Mouse (Mus musculus) macrophage (primary cell): ENCODE results near the gene Lgals1. TPM values are rescaled to one million over a fixed set of nuclear protein-coding genes. Genes with fewer than 3 reads are reported as not detected.

Experiments used
- H3K27ac ChIP-seq: fragments of 350-480 bp; formaldehyde crosslinking; 2 replicates; pipeline ENCODE4 v1.9.0; 2021
- H3K36me3 ChIP-seq: fragments of 350-480 bp; formaldehyde crosslinking; 2 replicates; pipeline ENCODE4 v1.9.0; 2021; ENCODE audit errors: inconsistent target
- H3K4me3 ChIP-seq: fragments of 350-480 bp; formaldehyde crosslinking; 2 replicates; pipeline ENCODE4 v1.9.0; 2021; ENCODE audit errors: inconsistent target
- H3K79me2 ChIP-seq: fragments of 350-480 bp; formaldehyde crosslinking; 2 replicates; pipeline ENCODE4 v1.9.0; 2021; ENCODE audit errors: inconsistent target
- WGBS: methylation state at CpG from one replicate; pipeline ENCODE4 v1.1.7; 2026; ENCODE audit warnings: inconsistent platforms; ENCODE audit not compliant: missing documents; 5-methylcytosine and 5-hydroxymethylcytosine counted together
- polyA plus RNA-seq: library from polyadenylated mRNA; stranded (reverse); fragments of 250-400 nt; gene quantifications from 3 replicates; pipeline ENCODE4 v1.2.4, GENCODE M21; 2018; ENCODE audit warnings: inconsistent platforms

The Lgals1 gene
- polyA plus RNA-seq, 1 experiment from 2014 or later, result 3,114 TPM

GRCm38 (mm10) chr15:78899409-78899739, 27.2 kb upstream of the Lgals1 start, which contains the start of gene Gm49510:
Gene Gm49510 (plus strand): TSS chr15:78899667.
- Histone ChIP-seq H3K79me2 (peaks cover 32% of the 10 kb centered on the region), H3K4me3 (peak within 1 kb of the TSS; percentile 95), H3K27ac (peak within 1 kb of the TSS; percentile 85), H3K36me3 (peaks cover 20% of the 10 kb centered on the region)
- 0% methylated on average over 4 of the region's 20 CpGs for WGBS

DNA sequence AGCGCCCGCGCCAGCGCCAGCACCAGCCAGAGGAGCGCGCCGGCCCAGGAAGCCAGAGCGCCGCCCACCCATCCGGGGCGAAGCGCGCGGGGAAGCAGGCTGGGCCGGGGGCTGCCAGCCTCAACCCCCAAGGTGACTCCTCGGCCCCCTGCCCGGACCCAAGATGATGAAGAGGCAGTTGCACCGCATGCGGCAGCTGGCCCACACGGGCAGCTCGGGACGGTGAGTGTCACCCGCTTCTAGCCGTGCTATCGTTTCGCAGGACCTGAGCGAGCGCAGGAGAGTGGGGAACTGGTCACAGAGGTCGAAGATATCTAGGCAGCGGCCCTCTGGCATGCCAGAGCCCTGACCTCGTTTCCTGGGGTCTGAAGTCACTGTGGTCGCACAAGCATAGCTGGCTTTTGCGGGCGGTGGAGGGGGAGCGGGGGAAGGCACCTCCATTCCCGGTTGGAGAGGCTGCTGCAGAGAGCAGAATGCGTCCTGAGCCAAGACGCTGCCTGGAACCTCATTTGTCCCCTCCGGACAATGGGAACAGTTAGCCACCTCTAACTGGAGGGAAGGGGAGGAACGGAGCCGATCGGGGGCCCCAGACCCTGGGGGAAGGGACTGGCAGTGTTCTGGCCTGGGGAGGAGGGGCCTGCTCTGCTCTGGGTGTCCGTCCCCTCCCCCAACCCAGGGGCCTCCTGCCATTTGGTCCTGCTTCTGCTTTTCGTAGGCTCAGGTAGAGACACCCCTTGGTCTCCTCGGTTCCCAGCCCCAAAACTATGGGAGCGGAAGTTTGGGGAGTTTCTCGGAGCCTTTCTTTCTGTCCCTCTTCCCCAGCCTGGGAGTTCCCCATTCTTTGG, 26.6 kb upstream of the Lgals1 start, which contains the start of gene Sh3bp1:
Sh3bp1 (plus strand) TSS at position 29 of the 845 bp plus-strand sequence.
- H3K36me3 ChIP-seq, result peaks cover 26% of the 10 kb centered on the region
- H3K4me3 ChIP-seq, result peak within 1 kb of the TSS; percentile 95
- H3K27ac ChIP-seq, result peak within 1 kb of the TSS; percentile 85
- WGBS, result under 1% methylated on average over 43 of the region's 47 CpGs
- H3K79me2 ChIP-seq, result peaks cover 32% of the 10 kb centered on the region

- peaks cover 35% of the 10 kb centered on the region for H3K36me3 ChIP-seq
- peak overlapping the region; percentile 85 for H3K27ac ChIP-seq
- WGBS, result 26% methylated on average over 17 of the region's 18 CpGs
- H3K79me2 ChIP-seq, result peaks cover 32% of the 10 kb centered on the region
- H3K4me3 ChIP-seq, result peak overlapping the region; percentile 95
Measured at GRCm38 (mm10) chr15:78900585-78901421, 25.7 kb upstream of the Lgals1 start.

DNA sequence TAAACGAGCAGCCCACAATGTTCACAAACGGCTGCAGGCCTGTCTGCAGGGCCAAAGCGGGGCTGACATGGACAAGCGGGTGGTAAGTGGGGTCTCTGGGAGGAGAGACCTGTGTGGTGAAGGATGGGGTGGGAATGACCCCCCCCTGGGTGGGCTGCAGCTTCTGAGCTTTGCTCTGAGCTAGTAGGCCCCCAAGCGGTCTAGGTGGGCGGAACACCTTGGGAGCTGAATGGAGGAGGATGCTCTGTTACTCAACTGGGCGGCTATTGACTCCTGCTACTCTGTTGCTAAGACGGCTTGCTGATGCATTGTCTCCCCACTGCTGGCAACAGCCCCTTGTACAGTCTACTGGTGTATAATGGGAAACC, 25.1 kb upstream of the Lgals1 start:
- H3K27ac ChIP-seq, result peak overlapping the region; percentile 85; the same call in 1 of the 2 replicates
- H3K79me2 ChIP-seq, result peaks cover 32% of the 10 kb centered on the region
- 86% methylated on average over 8 of the region's 8 CpGs for WGBS
- peak overlapping the region; percentile 95; the same call in 1 of the 2 replicates for H3K4me3 ChIP-seq
- H3K36me3 ChIP-seq, result peaks cover 41% of the 10 kb centered on the region

- H3K36me3 ChIP-seq, result peaks cover 59% of the 10 kb centered on the region
- WGBS, result 18% methylated on average over 2 of the region's 2 CpGs
- H3K79me2 ChIP-seq, result peaks cover 32% of the 10 kb centered on the region
- H3K27ac ChIP-seq, result no peak overlapping the region; the same call in 1 of the 2 replicates
- H3K4me3 ChIP-seq, result peak overlapping the region; percentile 4; the same call in 1 of the 2 replicates
Measured at GRCm38 (mm10) chr15:78903243-78903642, 23.3 kb upstream of the Lgals1 start.

DNA sequence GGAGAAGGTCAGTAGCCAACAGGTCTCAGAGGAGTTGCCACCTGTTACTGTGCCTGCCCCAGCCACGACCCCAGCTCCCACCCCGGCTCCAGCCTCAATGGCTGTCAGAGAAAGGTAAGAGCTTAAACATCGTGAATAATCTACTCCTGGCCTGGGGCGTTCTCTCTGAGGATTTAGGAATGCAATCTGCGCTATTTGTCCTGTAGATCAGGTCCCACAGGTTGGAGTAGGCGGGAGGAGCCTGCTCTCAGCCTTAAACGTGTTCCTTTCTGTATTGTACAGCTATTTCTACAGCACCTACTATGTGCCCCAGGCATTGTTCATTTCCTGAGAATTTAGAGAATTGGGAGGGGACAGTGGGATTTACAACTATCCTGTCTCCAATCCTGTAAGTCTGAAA, 18.1 kb upstream of the Lgals1 start:
- peaks cover 86% of the 10 kb centered on the region for H3K36me3 ChIP-seq
- 92% methylated on average over 7 of the region's 7 CpGs for whole genome bisulfite sequencing
- no peak overlapping the region for H3K4me3 ChIP-seq
- H3K27ac ChIP-seq, result no peak overlapping the region
- H3K79me2 ChIP-seq, result no peaks in the 10 kb centered on the region; the same call in 1 of the 2 replicates

DNA sequence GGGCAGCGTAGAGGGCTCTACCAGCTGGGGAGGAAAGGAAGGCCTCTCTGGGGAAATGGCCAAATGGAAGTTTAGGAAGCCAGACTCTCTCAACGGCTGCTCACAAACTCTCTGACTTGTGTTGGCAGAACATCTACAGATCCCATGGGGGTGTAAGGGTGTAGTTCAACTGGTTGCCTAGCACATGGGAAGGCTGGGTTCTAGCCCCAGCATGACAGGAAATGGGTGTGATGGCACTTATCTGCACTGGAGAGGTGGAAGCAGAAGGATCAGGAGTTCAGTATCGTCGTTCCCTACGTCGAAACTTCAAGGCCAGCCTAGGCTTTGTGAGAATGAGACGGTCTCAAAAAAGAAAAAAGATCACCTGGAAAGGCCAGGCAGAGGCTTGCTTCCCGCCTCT, 17.5 kb upstream of the Lgals1 start:
- Histone ChIP-seq H3K27ac (no peak overlapping the region), H3K79me2 (no peaks in the 10 kb centered on the region; the same call in 1 of the 2 replicates), H3K36me3 (peaks cover 81% of the 10 kb centered on the region), H3K4me3 (no peak overlapping the region)
- 98% methylated on average over 8 of the region's 8 CpGs for WGBS

DNA sequence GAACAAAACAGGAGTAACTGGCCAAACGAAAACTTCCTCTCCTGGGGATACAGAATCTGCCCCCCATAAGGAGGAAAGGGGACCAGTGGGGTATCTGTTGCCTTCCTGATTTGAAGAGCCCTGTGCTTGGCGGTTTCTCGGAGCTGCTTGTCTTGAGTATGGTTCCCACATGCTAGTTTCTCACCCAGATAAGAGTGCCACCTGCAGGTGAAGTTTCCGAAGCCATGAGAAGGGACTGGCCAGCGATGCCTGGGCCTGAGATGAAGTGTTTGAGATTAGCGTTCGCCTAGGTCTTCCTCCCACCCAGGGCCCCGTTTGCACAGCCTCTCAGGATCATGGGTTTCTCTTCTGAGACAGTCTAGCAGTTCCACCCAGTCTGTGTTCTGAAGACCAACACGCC, 14.5 kb upstream of the Lgals1 start:
- WGBS, result 50% methylated on average over 9 of the region's 9 CpGs
- Histone ChIP-seq H3K27ac (no peak overlapping the region), H3K4me3 (no peak overlapping the region), H3K79me2 (no peaks in the 10 kb centered on the region), H3K36me3 (peaks cover 50% of the 10 kb centered on the region)

DNA sequence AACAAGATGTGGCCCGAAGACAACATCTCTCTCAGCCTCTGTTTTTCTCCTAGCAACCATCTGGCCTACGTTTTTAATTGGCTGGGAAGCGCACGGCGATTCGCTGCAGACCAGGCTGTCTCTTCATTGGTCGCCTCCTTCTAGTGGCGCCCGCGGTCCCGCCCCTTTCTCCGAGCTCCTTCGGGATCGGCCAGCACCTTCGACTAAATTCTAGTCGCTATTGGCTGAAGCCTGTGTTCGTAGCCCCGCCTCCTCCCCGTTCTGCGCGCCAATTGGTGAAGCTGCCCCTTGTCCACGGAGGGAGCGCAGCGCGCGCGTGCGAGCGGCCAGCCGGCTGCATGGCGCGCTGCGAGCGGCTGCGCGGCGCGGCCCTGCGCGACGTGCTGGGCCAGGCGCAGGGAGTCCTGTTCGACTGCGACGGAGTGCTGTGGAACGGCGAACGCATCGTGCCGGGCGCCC, 12.9 kb upstream of the Lgals1 start, which contains the start of gene Pdxp:
Pdxp (plus strand) TSS at position 288 of the 459 bp plus-strand sequence.
- Histone ChIP-seq H3K27ac (no peak within 1 kb of the TSS), H3K79me2 (no peaks in the 10 kb centered on the region), H3K4me3 (no peak within 1 kb of the TSS), H3K36me3 (peaks cover 34% of the 10 kb centered on the region)
- WGBS, result 4% methylated on average over 51 of the region's 51 CpGs

DNA sequence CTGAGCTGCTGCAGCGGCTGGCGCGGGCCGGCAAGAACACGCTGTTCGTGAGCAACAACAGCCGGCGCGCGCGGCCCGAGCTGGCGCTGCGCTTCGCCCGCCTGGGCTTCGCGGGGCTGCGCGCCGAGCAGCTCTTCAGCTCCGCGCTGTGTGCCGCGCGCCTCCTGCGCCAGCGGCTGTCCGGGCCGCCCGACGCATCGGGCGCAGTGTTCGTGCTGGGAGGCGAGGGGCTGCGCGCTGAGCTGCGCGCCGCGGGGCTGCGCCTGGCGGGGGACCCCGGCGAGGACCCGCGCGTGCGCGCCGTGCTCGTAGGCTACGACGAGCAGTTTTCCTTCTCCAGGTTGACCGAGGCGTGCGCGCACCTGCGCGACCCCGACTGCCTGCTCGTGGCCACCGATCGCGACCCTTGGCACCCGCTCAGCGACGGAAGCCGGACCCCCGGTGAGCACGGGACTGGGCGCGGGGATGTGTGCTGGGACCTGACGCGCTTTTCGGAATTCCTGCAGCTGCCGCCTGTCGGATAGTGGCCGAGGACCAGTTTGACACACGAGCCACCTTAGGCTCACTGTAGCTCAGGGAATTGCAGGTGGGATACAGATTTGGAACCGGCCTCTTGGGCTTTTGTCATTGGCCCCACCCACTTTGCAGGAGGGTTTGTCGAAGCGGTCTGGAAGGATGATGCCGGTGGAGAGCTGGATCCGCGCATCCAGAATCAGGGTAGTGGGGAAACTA, 12.3 kb upstream of the Lgals1 start:
- H3K36me3 ChIP-seq, result peaks cover 28% of the 10 kb centered on the region
- H3K27ac ChIP-seq, result no peak overlapping the region
- no peak overlapping the region for H3K4me3 ChIP-seq
- 3% methylated on average over 65 of the region's 87 CpGs for WGBS
- no peaks in the 10 kb centered on the region for H3K79me2 ChIP-seq

DNA sequence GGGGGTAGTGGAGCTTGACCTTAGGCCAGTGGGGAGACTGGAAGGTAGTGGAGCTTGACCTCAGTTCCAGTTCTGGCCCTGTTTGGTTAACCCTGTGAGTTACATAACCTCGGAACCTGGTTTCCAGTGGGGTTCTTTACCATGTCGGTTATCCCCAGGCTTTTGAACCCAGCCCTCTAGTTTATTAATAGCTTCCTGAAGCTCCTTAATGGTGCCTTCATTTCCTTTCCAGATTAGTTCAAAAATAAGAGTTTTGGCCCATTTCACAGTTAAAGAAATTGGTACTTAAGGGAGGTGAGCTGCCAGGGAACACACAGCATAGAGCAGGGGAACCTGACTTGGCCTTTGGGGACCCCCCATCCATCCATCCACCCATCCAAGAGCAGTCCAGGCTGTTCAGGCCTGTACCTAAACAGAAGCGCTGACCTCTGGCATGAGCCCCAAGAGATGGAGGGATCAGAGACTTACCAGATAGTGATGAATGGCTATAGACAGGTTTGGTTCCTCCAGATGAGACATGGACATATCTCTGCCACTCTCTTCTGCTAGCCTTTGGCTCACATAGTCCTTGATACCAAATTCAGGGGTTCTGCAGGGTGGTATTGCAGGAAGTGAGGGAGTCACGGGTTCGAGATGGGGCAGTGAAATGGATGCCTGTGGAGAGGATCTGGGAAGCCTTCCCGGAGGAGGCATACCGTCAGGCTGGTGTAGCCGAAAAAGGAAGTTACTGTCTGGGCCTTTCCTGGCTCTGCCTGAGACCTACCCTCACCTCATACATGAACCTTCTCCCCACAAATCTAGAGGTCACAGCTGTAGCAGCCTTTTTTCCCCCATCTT, 11.5 kb upstream of the Lgals1 start:
- Histone ChIP-seq H3K4me3 (no peak overlapping the region), H3K79me2 (no peaks in the 10 kb centered on the region), H3K27ac (no peak overlapping the region), H3K36me3 (peaks cover 20% of the 10 kb centered on the region)
- WGBS, result 42% methylated on average over 8 of the region's 8 CpGs

DNA sequence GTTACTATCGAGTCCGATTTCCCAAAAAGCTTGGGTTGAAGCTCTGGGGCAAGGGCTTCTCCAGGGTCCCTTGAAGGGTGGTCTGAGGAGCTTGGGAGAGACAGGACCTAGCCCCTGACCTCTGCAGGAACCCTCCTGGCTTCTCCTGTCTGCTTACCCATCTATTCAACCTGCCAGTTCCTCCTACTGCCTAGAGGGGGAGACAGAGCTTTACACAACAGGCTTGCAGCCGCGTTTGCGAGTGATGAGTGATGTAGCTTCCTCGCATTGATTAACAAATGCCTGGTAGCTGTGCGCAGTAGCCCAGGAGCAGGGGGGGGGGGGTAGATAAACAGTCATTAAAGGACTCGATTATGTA, 10.9 kb upstream of the Lgals1 start:
- Histone ChIP-seq H3K79me2 (no peaks in the 10 kb centered on the region), H3K27ac (no peak overlapping the region), H3K36me3 (peaks cover 14% of the 10 kb centered on the region), H3K4me3 (no peak overlapping the region)
- 13% methylated on average over 8 of the region's 8 CpGs for WGBS

GRCm38 (mm10) chr15:78916052-78916826, 10.3 kb upstream of the Lgals1 start:
- Histone ChIP-seq H3K27ac (no peak overlapping the region), H3K79me2 (no peaks in the 10 kb centered on the region), H3K4me3 (no peak overlapping the region), H3K36me3 (peaks cover 9% of the 10 kb centered on the region)
- 88% methylated on average over 12 of the region's 12 CpGs for WGBS
